30 mouse cellular contexts compared by ENCODE assay signal in the genomic region with DNA sequence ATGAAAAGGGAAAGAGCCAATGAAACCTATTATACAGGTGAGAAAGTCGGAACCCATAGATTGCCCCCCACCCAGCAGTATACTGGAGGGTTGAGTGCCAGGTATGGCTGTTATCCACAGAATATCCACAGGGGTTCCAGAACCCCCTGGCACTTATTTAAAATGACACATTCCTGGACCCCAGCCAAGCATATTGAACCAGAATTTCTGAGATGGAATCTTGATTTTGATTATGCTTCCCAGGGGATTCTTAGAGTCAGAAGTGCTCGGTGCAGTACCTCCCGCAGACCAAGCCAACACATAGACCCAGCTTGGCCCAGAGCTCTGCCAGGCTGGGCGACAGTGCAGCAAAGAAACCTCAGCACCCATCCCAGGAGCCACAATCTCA. TPM values are rescaled to one million over a fixed set of nuclear protein-coding genes. Genes with fewer than 3 reads are reported as not detected.
DNase-seq lines count a peak whose midpoint lies in the region; ATAC-seq and TF ChIP-seq lines count a peak whose summit lies in the region.
"Had no signal": no experiment of that assay in that cellular context is flagged by ENCODE, and none has a peak within 500 bp of the region (broad histone marks: within the 10 kb centered on the region; RNA-seq: fewer than 3 reads in every experiment).

No protein-coding gene starts in this region.

- H3K4me3 ChIP-seq in lung, embryonic 16.5 days (ENCODE audit: low read length): no peak overlapping the region
- H3K4me3 ChIP-seq in lung, adult 2 months (replicated peaks; ENCODE audit: extremely low read depth, low read depth, low read length): no peak overlapping the region
- no peak overlapping the region for H3K4me3 ChIP-seq in stomach, postnatal 0 days (ENCODE audit: low read depth, low read length)
- H3K4me3 ChIP-seq: embryonic facial prominence, embryonic 12.5 days; forebrain, embryonic 15.5 days; gastrocnemius, adult 2 months; hindbrain, embryonic 12.5 days; intestine, embryonic 15.5 days; limb, embryonic 10.5 days; limb, embryonic 15.5 days; midbrain, embryonic 13.5 days; neural tube, embryonic 15.5 days had no signal

- no peak overlapping the region for H3K9ac ChIP-seq in lung, embryonic 16.5 days (ENCODE audit: low read length)
- H3K9ac ChIP-seq in stomach, postnatal 0 days (ENCODE audit: low read length): no peak overlapping the region
- H3K9ac ChIP-seq: embryonic facial prominence, embryonic 12.5 days; forebrain, embryonic 15.5 days; hindbrain, embryonic 12.5 days; intestine, embryonic 15.5 days; limb, embryonic 15.5 days; midbrain, embryonic 13.5 days; neural tube, embryonic 15.5 days had no signal

- peak; percentile 70 for DNase-seq in cerebellum, adult 9-10 months
- DNase-seq in cerebellum, postnatal 25 days: no peak
- DNase-seq in lung, adult 2 months: no peak
- peak; percentile 59 to 68 for DNase-seq in cerebellum, postnatal 10 days
- DNase-seq in stomach, postnatal 0 days (ENCODE audit: low spot score): no peak
- DNase-seq: adrenal gland, postnatal 10 days; embryo, embryonic 11 days; gastrocnemius, adult 2 months; gastrocnemius, postnatal 36 days; heart, adult 18-20 months; heart, postnatal 36 days; kidney, postnatal 10 days; layer of hippocampus, adult 9-11 months; retina, postnatal 1 day; right cerebral cortex, postnatal 14 days; thymus, adult 18-20 months; thymus, postnatal 25 days had no signal

- no peak for ATAC-seq in lung, embryonic 16.5 days (ENCODE audit: low read depth)
- no peak for ATAC-seq in stomach, postnatal 0 days (ENCODE audit: low FRiP score, low TSS enrichment)
- no peak for ATAC-seq in activated CD4-positive, CD25-positive, alpha-beta regulatory T cell, adult 4 months
- ATAC-seq: forebrain, embryonic 15.5 days; hindbrain, postnatal 0 days; lung, postnatal 0 days; midbrain, embryonic 13.5 days had no signal

- H3K36me3 ChIP-seq in lung, embryonic 16.5 days (ENCODE audit: control insufficient read depth, insufficient read depth, low read length): peaks cover 19% of the 10 kb centered on the region
- no peaks in the 10 kb centered on the region for H3K36me3 ChIP-seq in stomach, postnatal 0 days (ENCODE audit: control insufficient read depth, insufficient read depth, low read length)
- H3K36me3 ChIP-seq: forebrain, embryonic 15.5 days had no signal

- 65% methylated on average over 4 of the region's 4 CpGs for WGBS in lung, embryonic 16.5 days
- WGBS in lung, adult 2 months: 74% methylated on average over 4 of the region's 4 CpGs
- WGBS in stomach, postnatal 0 days: 74% methylated on average over 4 of the region's 4 CpGs

- no peak for TF ChIP-seq CTCF in lung, adult 2 months (IDR thresholded peaks at IDR 0.05; ENCODE audit: insufficient read depth, low read length)
- TF ChIP-seq CTCF in stomach, postnatal 0 days (IDR thresholded peaks at IDR 0.05; ENCODE audit: low read depth): no peak

- no peak overlapping the region for H3K4me2 ChIP-seq in lung, embryonic 16.5 days (ENCODE audit: low read depth, low read length)
- no peak overlapping the region for H3K4me2 ChIP-seq in stomach, postnatal 0 days (replicated peaks; ENCODE audit: low read depth)
- H3K4me2 ChIP-seq: embryonic facial prominence, embryonic 12.5 days; forebrain, embryonic 15.5 days; heart, embryonic 11.5 days; hindbrain, embryonic 12.5 days; intestine, embryonic 15.5 days; limb, embryonic 15.5 days; midbrain, embryonic 13.5 days; neural tube, embryonic 15.5 days had no signal

- TF ChIP-seq EP300 in stomach, postnatal 0 days (optimal IDR thresholded peaks at IDR 0.05): no peak

- peaks cover 28% of the 10 kb centered on the region for H3K4me1 ChIP-seq in lung, embryonic 16.5 days (replicated peaks; ENCODE audit: control insufficient read depth, insufficient read depth, low read length)
- H3K4me1 ChIP-seq in lung, adult 2 months (ENCODE audit: control insufficient read depth, insufficient read depth, low read length): no peaks in the 10 kb centered on the region
- H3K4me1 ChIP-seq in stomach, postnatal 0 days (replicated peaks; ENCODE audit: control insufficient read depth, insufficient read depth): no peaks in the 10 kb centered on the region

- H3K27ac ChIP-seq in lung, embryonic 16.5 days (ENCODE audit: low read length): peak overlapping the region; percentile 5; the same call in 1 of the 2 replicates
- H3K27ac ChIP-seq in stomach, postnatal 0 days (replicated peaks): 0 out of 2 replicates have a peak overlapping the region, but pooled peaks have one; percentile 30
- H3K27ac ChIP-seq: forebrain, embryonic 15.5 days; gastrocnemius, adult 2 months; hindbrain, embryonic 12.5 days; hindbrain, postnatal 0 days; limb, embryonic 10.5 days; limb, embryonic 15.5 days; midbrain, embryonic 13.5 days; neural tube, embryonic 15.5 days had no signal

- H3K9me3 ChIP-seq in lung, embryonic 16.5 days (ENCODE audit: control insufficient read depth, low read length): no peaks in the 10 kb centered on the region
- H3K9me3 ChIP-seq in stomach, postnatal 0 days (ENCODE audit: control insufficient read depth, low read length): no peaks in the 10 kb centered on the region
- H3K9me3 ChIP-seq: embryonic facial prominence, embryonic 12.5 days; forebrain, embryonic 15.5 days; hindbrain, embryonic 12.5 days; intestine, embryonic 15.5 days; limb, embryonic 10.5 days; limb, embryonic 15.5 days; midbrain, embryonic 13.5 days; neural tube, embryonic 15.5 days had no signal

- H3K27me3 ChIP-seq in lung, embryonic 16.5 days (ENCODE audit: control insufficient read depth, insufficient read depth, low read depth, low read length): no peaks in the 10 kb centered on the region
- H3K27me3 ChIP-seq in stomach, postnatal 0 days (ENCODE audit: control insufficient read depth, insufficient read depth, low read length): no peaks in the 10 kb centered on the region
- H3K27me3 ChIP-seq: embryonic facial prominence, embryonic 12.5 days; forebrain, embryonic 15.5 days; hindbrain, embryonic 12.5 days; intestine, embryonic 15.5 days; limb, embryonic 15.5 days; midbrain, embryonic 13.5 days; neural tube, embryonic 15.5 days had no signal

- no peak for TF ChIP-seq POLR2A in lung, adult 2 months (IDR thresholded peaks at IDR 0.05; ENCODE audit: borderline replicate concordance, extremely low read depth, low read depth, low read length)

RNA-seq across cellular contexts. Expression of a gene that starts 3.7 kb away (rescaled TPM):
- 12.7 and 14.2 TPM in 2 replicates for polyA plus RNA-seq in lung, embryonic 16.5 days (2015; fragmentation: Nextera tagmentation; extraction: Ambion mirVana)
- 1.1 and 1.2 TPM in 2 replicates for polyA plus RNA-seq in lung, adult 2 months (2012; rRNA removed)
- polyA plus RNA-seq in stomach, postnatal 0 days (2015; fragmentation: Nextera tagmentation; extraction: Ambion mirVana): 5.4 and 5.5 TPM in 2 replicates
- 10 to 100 TPM; 12.7 to 15.4 TPM for polyA plus RNA-seq in activated CD4-positive, CD25-positive, alpha-beta regulatory T cell, adult 4 months (2017; shearing (Covaris generic))

Comparison
In these comparisons a context has a peak if more than half of its experiments do, and no peak if none do; other contexts are left out.
1. DNase-seq: peak in cerebellum, adult 9-10 months (single experiment) and cerebellum, postnatal 10 days (2 of 2); none in cerebellum, postnatal 25 days (0 of 2), lung, adult 2 months (single experiment) and stomach, postnatal 0 days (single experiment).